Mouse (Mus musculus): Measurements from ENCODE around the gene Sec63. TPM values are rescaled to one million over a fixed set of nuclear protein-coding genes. Genes with fewer than 3 reads are reported as not detected.

The Sec63 gene
- total and polyA plus RNA-seq, 2 experiments from 2014 or later, result 13.7 to 13.9 TPM

- WGBS, result 56% methylated on average over 5 of the region's 5 CpGs
- no peaks in the 10 kb centered on the region for H3K4me1 ChIP-seq (ENCODE audit: insufficient read depth, low read length)
- DNase-seq (ENCODE audit: low spot score) (peak; percentile 78), ATAC-seq (no peak)
- no peaks in the 10 kb centered on the region for H3K36me3 ChIP-seq (ENCODE audit: insufficient read depth, low read length)
- H3K9ac ChIP-seq (replicated peaks; ENCODE audit: low read length), result no peak overlapping the region
- no peak overlapping the region for H3K4me3 ChIP-seq (ENCODE audit: low read length)
- no peak overlapping the region for H3K27ac ChIP-seq
- TF ChIP-seq CTCF (IDR thresholded peaks at IDR 0.05; ENCODE audit: low read depth), result peak; percentile 75
- H3K4me2 ChIP-seq (ENCODE audit: low read depth, low read length), result no peak overlapping the region
- no peaks in the 10 kb centered on the region for H3K9me3 ChIP-seq (ENCODE audit: low read length)
- H3K27me3 ChIP-seq (ENCODE audit: insufficient read depth, low read length), result no peaks in the 10 kb centered on the region
Measured at GRCm38 (mm10) chr10:42734546-42735060, 26.7 kb upstream of the Sec63 start.

GRCm38 (mm10) chr10:42751813-42752212 lies 9.5 kb upstream of the Sec63 start:
- no peaks in the 10 kb centered on the region for H3K36me3 ChIP-seq (ENCODE audit: insufficient read depth, low read length)
- TF ChIP-seq CTCF (IDR thresholded peaks at IDR 0.05; ENCODE audit: low read depth), result no peak
- DNase-seq (ENCODE audit: low spot score) (no peak), ATAC-seq (no peak)
- WGBS, result 75% methylated on average over 10 of the region's 10 CpGs
- H3K4me2 ChIP-seq (ENCODE audit: low read depth, low read length), result no peak overlapping the region
- no peak overlapping the region for H3K4me3 ChIP-seq (ENCODE audit: low read length)
- H3K9ac ChIP-seq (replicated peaks; ENCODE audit: low read length), result no peak overlapping the region
- H3K9me3 ChIP-seq (ENCODE audit: low read length), result no peaks in the 10 kb centered on the region
- H3K27ac ChIP-seq, result no peak overlapping the region
- no peaks in the 10 kb centered on the region for H3K4me1 ChIP-seq (ENCODE audit: insufficient read depth, low read length)
- H3K27me3 ChIP-seq (ENCODE audit: insufficient read depth, low read length), result no peaks in the 10 kb centered on the region

- Histone ChIP-seq H3K4me1 (ENCODE audit: insufficient read depth, low read length) (no peaks in the 10 kb centered on the region), H3K9ac (replicated peaks; ENCODE audit: low read length) (no peak overlapping the region), H3K27me3 (ENCODE audit: insufficient read depth, low read length) (no peaks in the 10 kb centered on the region), H3K27ac (no peak overlapping the region), H3K36me3 (ENCODE audit: insufficient read depth, low read length) (no peaks in the 10 kb centered on the region), H3K4me3 (ENCODE audit: low read length) (no peak overlapping the region), H3K4me2 (ENCODE audit: low read depth, low read length) (no peak overlapping the region), H3K9me3 (ENCODE audit: low read length) (no peaks in the 10 kb centered on the region)
- TF ChIP-seq CTCF (IDR thresholded peaks at IDR 0.05; ENCODE audit: low read depth), result no peak
- 68% methylated on average over 2 of the region's 2 CpGs for WGBS
- DNase-seq (ENCODE audit: low spot score) (no peak), ATAC-seq (no peak)
Measured at GRCm38 (mm10) chr10:42754341-42754740, 7.0 kb upstream of the Sec63 start.

GRCm38 (mm10) chr10:42759741-42760140 lies 1.6 kb upstream of the Sec63 start:
- H3K27ac ChIP-seq, result no peak overlapping the region
- 87% methylated on average over 4 of the region's 4 CpGs for whole genome bisulfite sequencing
- H3K4me3 ChIP-seq (ENCODE audit: low read length), result no peak overlapping the region
- H3K4me2 ChIP-seq (ENCODE audit: low read depth, low read length), result no peak overlapping the region
- no peaks in the 10 kb centered on the region for H3K36me3 ChIP-seq (ENCODE audit: insufficient read depth, low read length)
- ATAC-seq (no peak), DNase-seq (ENCODE audit: low spot score) (no peak)
- no peak for TF ChIP-seq CTCF (IDR thresholded peaks at IDR 0.05; ENCODE audit: low read depth)
- peaks cover 4% of the 10 kb centered on the region for H3K4me1 ChIP-seq (ENCODE audit: insufficient read depth, low read length)
- no peak overlapping the region for H3K9ac ChIP-seq (replicated peaks; ENCODE audit: low read length)
- H3K27me3 ChIP-seq (ENCODE audit: insufficient read depth, low read length), result no peaks in the 10 kb centered on the region
- H3K9me3 ChIP-seq (ENCODE audit: low read length), result no peaks in the 10 kb centered on the region

- TF ChIP-seq CTCF (IDR thresholded peaks at IDR 0.05; ENCODE audit: low read depth), result 0 out of 2 replicates have a peak, but pooled peaks have one; percentile 25
- H3K4me3 ChIP-seq (ENCODE audit: low read length), result no peak overlapping the region
- H3K36me3 ChIP-seq (ENCODE audit: insufficient read depth, low read length), result no peaks in the 10 kb centered on the region
- H3K27me3 ChIP-seq (ENCODE audit: insufficient read depth, low read length), result no peaks in the 10 kb centered on the region
- no peak overlapping the region for H3K27ac ChIP-seq
- H3K4me2 ChIP-seq (ENCODE audit: low read depth, low read length), result no peak overlapping the region
- H3K9me3 ChIP-seq (ENCODE audit: low read length), result no peaks in the 10 kb centered on the region
- H3K9ac ChIP-seq (replicated peaks; ENCODE audit: low read length), result no peak overlapping the region
- DNase-seq (ENCODE audit: low spot score) (no peak), ATAC-seq (no peak)
- WGBS, result 58% methylated on average over 8 of the region's 8 CpGs
- H3K4me1 ChIP-seq (ENCODE audit: insufficient read depth, low read length), result peaks cover 4% of the 10 kb centered on the region
Measured at GRCm38 (mm10) chr10:42760329-42760728, 967 bp upstream of the Sec63 start.

GRCm38 (mm10) chr10:42761901-42762669 lies 789 bp downstream of the Sec63 start:
- Histone ChIP-seq H3K4me1 (ENCODE audit: insufficient read depth, low read length) (peaks cover 4% of the 10 kb centered on the region), H3K4me3 (ENCODE audit: low read length) (peak overlapping the region; percentile 96), H3K36me3 (ENCODE audit: insufficient read depth, low read length) (no peaks in the 10 kb centered on the region), H3K9me3 (ENCODE audit: low read length) (no peaks in the 10 kb centered on the region), H3K27ac (peak overlapping the region; percentile 90), H3K4me2 (ENCODE audit: low read depth, low read length) (peak overlapping the region; percentile 90), H3K27me3 (ENCODE audit: insufficient read depth, low read length) (no peaks in the 10 kb centered on the region), H3K9ac (replicated peaks; ENCODE audit: low read length) (peak overlapping the region; percentile 96)
- ATAC-seq (no peak; the same call in 1 of the 2 replicates), DNase-seq (ENCODE audit: low spot score) (peak; percentile 59)
- no peak for TF ChIP-seq CTCF (IDR thresholded peaks at IDR 0.05; ENCODE audit: low read depth)
- under 1% methylated on average over 63 of the region's 66 CpGs for WGBS

- H3K4me2 ChIP-seq (ENCODE audit: low read depth, low read length), result peak overlapping the region; percentile 90
- DNase-seq (ENCODE audit: low spot score) (no peak), ATAC-seq (no peak)
- TF ChIP-seq CTCF (IDR thresholded peaks at IDR 0.05; ENCODE audit: low read depth), result no peak
- no peaks in the 10 kb centered on the region for H3K9me3 ChIP-seq (ENCODE audit: low read length)
- peak overlapping the region; percentile 90 for H3K27ac ChIP-seq
- H3K36me3 ChIP-seq (ENCODE audit: insufficient read depth, low read length), result no peaks in the 10 kb centered on the region
- under 1% methylated on average over 6 of the region's 6 CpGs for WGBS
- H3K27me3 ChIP-seq (ENCODE audit: insufficient read depth, low read length), result no peaks in the 10 kb centered on the region
- H3K4me3 ChIP-seq (ENCODE audit: low read length), result peak overlapping the region; percentile 96
- H3K4me1 ChIP-seq (ENCODE audit: insufficient read depth, low read length), result peaks cover 4% of the 10 kb centered on the region
- H3K9ac ChIP-seq (replicated peaks; ENCODE audit: low read length), result peak overlapping the region; percentile 96
Measured at GRCm38 (mm10) chr10:42762670-42763058, 1.4 kb downstream of the Sec63 start.

All from hindbrain, postnatal 0 days (tissue).